Mouse (Mus musculus): ENCODE results near the gene Ikzf1. TPM values are rescaled to one million over a fixed set of nuclear protein-coding genes. Genes with fewer than 3 reads are reported as not detected.

Ikzf1 gene
- polyA plus RNA-seq, 1 experiment from 2014 or later: 1.5 TPM

GRCm38 (mm10) chr11:11695211-11695887 lies 10.5 kb downstream of the Ikzf1 start:
- H3K36me3 ChIP-seq (ENCODE audit: control insufficient read depth, insufficient read depth, low read length): no peaks in the 10 kb centered on the region
- 55% methylated on average over 6 of the region's 6 CpGs for WGBS
- no peak overlapping the region for H3K4me2 ChIP-seq (ENCODE audit: low read length)
- no peak for ATAC-seq (ENCODE audit: insufficient number of reproducible peaks, insufficient read depth, low FRiP score, low read depth)
- no peaks in the 10 kb centered on the region for H3K4me1 ChIP-seq (ENCODE audit: control insufficient read depth in 2 of 2, insufficient read depth in 2 of 2, low read length in 2 of 2)
- no peak overlapping the region for H3K4me3 ChIP-seq (ENCODE audit: control insufficient read depth in 1 of 2, insufficient read depth in 1 of 2, low read depth in 1 of 2, low read length in 2 of 2)
- no peaks in the 10 kb centered on the region for H3K27me3 ChIP-seq (ENCODE audit: control insufficient read depth, insufficient read depth, low read length)
- no peak overlapping the region for H3K9ac ChIP-seq (ENCODE audit: low read length)
- no peaks in the 10 kb centered on the region for H3K9me3 ChIP-seq (ENCODE audit: control insufficient read depth, low read length)
- H3K27ac ChIP-seq (replicated peaks in 1 of 2; ENCODE audit: control insufficient read depth in 1 of 2, insufficient read depth in 1 of 2, low read depth in 2 of 2, low read length in 2 of 2): no peak overlapping the region

DNA sequence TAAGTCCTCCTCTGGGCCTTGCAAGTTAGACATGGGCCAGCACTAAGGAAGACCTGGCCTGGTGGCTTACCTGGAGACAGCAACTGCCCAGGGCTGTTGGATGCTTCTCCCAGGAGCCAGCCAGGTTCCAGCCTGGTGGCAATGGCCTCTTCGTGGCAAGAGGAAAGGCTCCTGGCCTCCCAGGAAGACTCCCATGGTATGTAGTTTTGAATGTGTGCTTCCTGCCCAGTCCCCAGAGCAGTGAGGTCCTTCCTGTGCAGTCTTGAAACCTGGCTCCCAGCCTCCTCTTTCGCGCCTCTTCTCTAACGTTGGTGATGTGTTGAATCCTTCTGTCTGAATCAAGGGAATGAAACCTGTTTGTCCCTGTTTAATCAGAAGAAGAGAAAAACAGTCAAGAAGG lies 11.1 kb downstream of the Ikzf1 start:
- H3K27ac ChIP-seq (replicated peaks in 1 of 2; ENCODE audit: control insufficient read depth in 1 of 2, insufficient read depth in 1 of 2, low read depth in 2 of 2, low read length in 2 of 2): no peak overlapping the region
- no peak overlapping the region for H3K4me3 ChIP-seq (ENCODE audit: control insufficient read depth in 1 of 2, insufficient read depth in 1 of 2, low read depth in 1 of 2, low read length in 2 of 2)
- no peak overlapping the region for H3K9ac ChIP-seq (ENCODE audit: low read length)
- no peak for ATAC-seq (ENCODE audit: insufficient number of reproducible peaks, insufficient read depth, low FRiP score, low read depth)
- no peaks in the 10 kb centered on the region for H3K36me3 ChIP-seq (ENCODE audit: control insufficient read depth, insufficient read depth, low read length)
- no peaks in the 10 kb centered on the region for H3K27me3 ChIP-seq (ENCODE audit: control insufficient read depth, insufficient read depth, low read length)
- H3K4me1 ChIP-seq (ENCODE audit: control insufficient read depth in 2 of 2, insufficient read depth in 2 of 2, low read length in 2 of 2): no peaks in the 10 kb centered on the region
- H3K9me3 ChIP-seq (ENCODE audit: control insufficient read depth, low read length): no peaks in the 10 kb centered on the region
- 77% methylated on average over 4 of the region's 4 CpGs for WGBS
- H3K4me2 ChIP-seq (ENCODE audit: low read length): no peak overlapping the region

GRCm38 (mm10) chr11:11696814-11697213 lies 12.0 kb downstream of the Ikzf1 start:
- no peak overlapping the region for H3K27ac ChIP-seq (replicated peaks in 1 of 2; ENCODE audit: control insufficient read depth in 1 of 2, insufficient read depth in 1 of 2, low read depth in 2 of 2, low read length in 2 of 2)
- no peaks in the 10 kb centered on the region for H3K36me3 ChIP-seq (ENCODE audit: control insufficient read depth, insufficient read depth, low read length)
- H3K4me2 ChIP-seq (ENCODE audit: low read length): no peak overlapping the region
- H3K27me3 ChIP-seq (ENCODE audit: control insufficient read depth, insufficient read depth, low read length): no peaks in the 10 kb centered on the region
- no peak overlapping the region for H3K9ac ChIP-seq (ENCODE audit: low read length)
- no peak for ATAC-seq (ENCODE audit: insufficient number of reproducible peaks, insufficient read depth, low FRiP score, low read depth)
- H3K4me1 ChIP-seq (ENCODE audit: control insufficient read depth in 2 of 2, insufficient read depth in 2 of 2, low read length in 2 of 2): no peaks in the 10 kb centered on the region
- no peaks in the 10 kb centered on the region for H3K9me3 ChIP-seq (ENCODE audit: control insufficient read depth, low read length)
- WGBS: 71% methylated on average over 3 of the region's 3 CpGs
- no peak overlapping the region for H3K4me3 ChIP-seq (ENCODE audit: control insufficient read depth in 1 of 2, insufficient read depth in 1 of 2, low read depth in 1 of 2, low read length in 2 of 2)

DNA sequence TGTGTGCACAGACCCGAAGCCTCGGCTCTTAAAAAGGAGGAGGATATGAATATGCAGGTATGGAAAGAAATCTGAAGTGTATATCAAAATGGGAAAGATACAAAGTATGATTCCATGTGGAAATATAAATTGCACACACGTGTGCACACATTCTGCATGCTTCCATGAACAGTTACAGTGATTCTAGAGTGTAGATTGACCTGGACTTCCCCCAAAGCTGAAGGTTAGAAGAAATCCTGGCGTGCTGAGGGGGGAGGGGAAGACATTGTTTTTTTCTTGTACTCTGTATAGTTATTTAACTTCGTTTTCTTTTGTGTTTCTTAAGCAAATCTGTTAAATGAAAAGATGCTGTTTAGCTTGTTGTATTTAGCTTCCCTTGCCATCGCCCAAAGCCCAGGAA lies 16.6 kb downstream of the Ikzf1 start:
- Histone ChIP-seq H3K4me2 (ENCODE audit: low read length) (no peak overlapping the region), H3K27ac (replicated peaks in 1 of 2; ENCODE audit: control insufficient read depth in 1 of 2, insufficient read depth in 1 of 2, low read depth in 2 of 2, low read length in 2 of 2) (no peak overlapping the region), H3K9me3 (ENCODE audit: control insufficient read depth, low read length) (no peaks in the 10 kb centered on the region), H3K4me1 (ENCODE audit: control insufficient read depth in 2 of 2, insufficient read depth in 2 of 2, low read length in 2 of 2) (no peaks in the 10 kb centered on the region), H3K4me3 (ENCODE audit: control insufficient read depth in 1 of 2, insufficient read depth in 1 of 2, low read depth in 1 of 2, low read length in 2 of 2) (no peak overlapping the region), H3K27me3 (ENCODE audit: control insufficient read depth, insufficient read depth, low read length) (no peaks in the 10 kb centered on the region), H3K9ac (ENCODE audit: low read length) (no peak overlapping the region), H3K36me3 (ENCODE audit: control insufficient read depth, insufficient read depth, low read length) (no peaks in the 10 kb centered on the region)
- WGBS: 63% methylated on average over 6 of the region's 6 CpGs
- ATAC-seq (ENCODE audit: insufficient number of reproducible peaks, insufficient read depth, low FRiP score, low read depth): no peak

DNA sequence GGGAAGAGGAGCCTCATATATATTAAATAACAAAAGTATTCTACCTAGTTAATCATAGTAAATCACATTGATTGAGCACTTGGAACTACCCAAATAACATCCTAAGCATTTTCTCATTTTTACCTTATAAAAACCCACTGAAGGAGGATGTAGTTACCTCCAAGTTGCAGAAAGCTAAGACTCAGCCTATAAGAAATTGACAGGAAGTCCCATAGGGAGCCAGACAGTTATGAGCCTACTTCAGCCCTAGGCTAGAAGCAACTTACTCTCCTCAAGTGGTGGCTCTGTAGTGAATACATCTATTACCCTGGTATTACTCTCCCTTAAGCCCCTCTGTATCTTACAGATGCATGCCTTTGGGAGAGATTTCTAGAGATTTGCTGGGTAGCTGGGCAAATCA lies 19.0 kb downstream of the Ikzf1 start:
- H3K4me2 ChIP-seq (ENCODE audit: low read length): no peak overlapping the region
- H3K9ac ChIP-seq (ENCODE audit: low read length): no peak overlapping the region
- H3K27ac ChIP-seq (replicated peaks in 1 of 2; ENCODE audit: control insufficient read depth in 1 of 2, insufficient read depth in 1 of 2, low read depth in 2 of 2, low read length in 2 of 2): no peak overlapping the region
- H3K9me3 ChIP-seq (ENCODE audit: control insufficient read depth, low read length): no peaks in the 10 kb centered on the region
- no peaks in the 10 kb centered on the region for H3K4me1 ChIP-seq (ENCODE audit: control insufficient read depth in 2 of 2, insufficient read depth in 2 of 2, low read length in 2 of 2)
- 0 out of 2 replicates have a peak, but pooled peaks cover 3% of the 10 kb centered on the region for H3K27me3 ChIP-seq (ENCODE audit: control insufficient read depth, insufficient read depth, low read length)
- H3K4me3 ChIP-seq (ENCODE audit: control insufficient read depth in 1 of 2, insufficient read depth in 1 of 2, low read depth in 1 of 2, low read length in 2 of 2): no peak overlapping the region
- no peaks in the 10 kb centered on the region for H3K36me3 ChIP-seq (ENCODE audit: control insufficient read depth, insufficient read depth, low read length)
- no peak for ATAC-seq (ENCODE audit: insufficient number of reproducible peaks, insufficient read depth, low FRiP score, low read depth)

- Histone ChIP-seq H3K9me3 (ENCODE audit: control insufficient read depth, low read length) (no peaks in the 10 kb centered on the region), H3K4me2 (ENCODE audit: low read length) (no peak overlapping the region), H3K27ac (replicated peaks in 1 of 2; ENCODE audit: control insufficient read depth in 1 of 2, insufficient read depth in 1 of 2, low read depth in 2 of 2, low read length in 2 of 2) (no peak overlapping the region), H3K4me3 (ENCODE audit: control insufficient read depth in 1 of 2, insufficient read depth in 1 of 2, low read depth in 1 of 2, low read length in 2 of 2) (no peak overlapping the region), H3K4me1 (ENCODE audit: control insufficient read depth in 2 of 2, insufficient read depth in 2 of 2, low read length in 2 of 2) (no peaks in the 10 kb centered on the region), H3K27me3 (ENCODE audit: control insufficient read depth, insufficient read depth, low read length) (0 out of 2 replicates have a peak, but pooled peaks cover 3% of the 10 kb centered on the region), H3K36me3 (ENCODE audit: control insufficient read depth, insufficient read depth, low read length) (no peaks in the 10 kb centered on the region), H3K9ac (ENCODE audit: low read length) (no peak overlapping the region)
- no peak for ATAC-seq (ENCODE audit: insufficient number of reproducible peaks, insufficient read depth, low FRiP score, low read depth)
- 82% methylated on average over 9 of the region's 9 CpGs for WGBS
Measured at GRCm38 (mm10) chr11:11708154-11708719, 23.4 kb downstream of the Ikzf1 start.

GRCm38 (mm10) chr11:11709311-11709710 lies 24.5 kb downstream of the Ikzf1 start:
- Histone ChIP-seq H3K27me3 (ENCODE audit: control insufficient read depth, insufficient read depth, low read length) (0 out of 2 replicates have a peak, but pooled peaks cover 3% of the 10 kb centered on the region), H3K4me1 (ENCODE audit: control insufficient read depth in 2 of 2, insufficient read depth in 2 of 2, low read length in 2 of 2) (no peaks in the 10 kb centered on the region), H3K4me3 (ENCODE audit: control insufficient read depth in 1 of 2, insufficient read depth in 1 of 2, low read depth in 1 of 2, low read length in 2 of 2) (no peak overlapping the region), H3K4me2 (ENCODE audit: low read length) (no peak overlapping the region), H3K27ac (replicated peaks in 1 of 2; ENCODE audit: control insufficient read depth in 1 of 2, insufficient read depth in 1 of 2, low read depth in 2 of 2, low read length in 2 of 2) (no peak overlapping the region), H3K9me3 (ENCODE audit: control insufficient read depth, low read length) (no peaks in the 10 kb centered on the region), H3K36me3 (ENCODE audit: control insufficient read depth, insufficient read depth, low read length) (no peaks in the 10 kb centered on the region), H3K9ac (ENCODE audit: low read length) (no peak overlapping the region)
- WGBS: 90% methylated on average over 6 of the region's 6 CpGs
- no peak for ATAC-seq (ENCODE audit: insufficient number of reproducible peaks, insufficient read depth, low FRiP score, low read depth)

DNA sequence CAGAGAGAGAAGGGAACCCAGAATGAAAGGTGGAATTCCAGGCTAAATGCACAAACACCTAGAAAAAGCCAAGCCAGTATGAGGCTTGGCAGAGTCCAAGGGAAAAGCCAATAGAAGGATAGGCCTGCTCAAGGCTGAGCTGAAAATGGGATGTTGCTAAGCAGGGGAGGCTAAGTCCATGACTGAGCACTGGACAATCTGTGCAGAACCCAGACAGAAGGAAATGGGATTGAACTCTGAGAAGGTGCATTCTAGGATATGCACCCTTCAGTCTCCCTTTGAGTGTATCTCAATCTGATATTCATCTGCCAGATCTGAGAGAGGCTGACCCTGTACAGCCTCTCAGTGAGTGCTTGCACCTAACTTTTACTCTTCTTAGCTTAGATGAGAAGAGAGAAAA lies 25.9 kb downstream of the Ikzf1 start:
- H3K36me3 ChIP-seq (ENCODE audit: control insufficient read depth, insufficient read depth, low read length): no peaks in the 10 kb centered on the region

More for the DNA sequence above, 25.9 kb downstream of the Ikzf1 start:
- Histone ChIP-seq H3K27me3 (ENCODE audit: control insufficient read depth, insufficient read depth, low read length) (0 out of 2 replicates have a peak, but pooled peaks cover 3% of the 10 kb centered on the region), H3K4me2 (ENCODE audit: low read length) (no peak overlapping the region), H3K4me3 (ENCODE audit: control insufficient read depth in 1 of 2, insufficient read depth in 1 of 2, low read depth in 1 of 2, low read length in 2 of 2) (no peak overlapping the region), H3K4me1 (ENCODE audit: control insufficient read depth in 2 of 2, insufficient read depth in 2 of 2, low read length in 2 of 2) (no peaks in the 10 kb centered on the region), H3K9ac (ENCODE audit: low read length) (no peak overlapping the region), H3K9me3 (ENCODE audit: control insufficient read depth, low read length) (no peaks in the 10 kb centered on the region), H3K27ac (replicated peaks in 1 of 2; ENCODE audit: control insufficient read depth in 1 of 2, insufficient read depth in 1 of 2, low read depth in 2 of 2, low read length in 2 of 2) (no peak overlapping the region)
- no peak for ATAC-seq (ENCODE audit: insufficient number of reproducible peaks, insufficient read depth, low FRiP score, low read depth)

All from heart, embryonic 14.5 days (tissue).